Mouse (Mus musculus) kidney, adult 2 months (tissue): ENCODE data around the gene Lamc1. TPM values are rescaled to one million over a fixed set of nuclear protein-coding genes. Genes with fewer than 3 reads are reported as not detected.
A peak's percentile ranks its signal among the peaks of the same experiment; 100 is the strongest.

Experiments used
- DNase-seq: peaks from one replicate; pipeline ENCODE4 v3.0.0; 2021
- H3K27ac ChIP-seq: fragments of 200-500 bp; 2 replicates; pipeline ENCODE4 v1.5.1; 2012; ENCODE audit warnings: low read depth, low read length, control low read depth, inconsistent platforms; ENCODE audit not compliant: insufficient read depth
- H3K27me3 ChIP-seq: fragments of 200-500 bp; replicated peaks from 2 replicates; pipeline ENCODE4 v1.6.1; 2012; ENCODE audit warnings: mild to moderate bottlenecking, moderate library complexity, low read length, inconsistent platforms; ENCODE audit not compliant: control insufficient read depth, insufficient read depth
- H3K36me3 ChIP-seq: fragments of 200-500 bp; 2 replicates; pipeline ENCODE4 v1.6.1; 2012; ENCODE audit warnings: mild to moderate bottlenecking, moderate library complexity, low read length, inconsistent platforms; ENCODE audit not compliant: control insufficient read depth, insufficient read depth
- H3K4me1 ChIP-seq: fragments of 200-500 bp; 2 replicates; pipeline ENCODE4 v1.6.1; 2011; ENCODE audit warnings: low read length; ENCODE audit not compliant: control insufficient read depth, insufficient read depth
- H3K4me3 ChIP-seq: fragments of 200-500 bp; 2 replicates; pipeline ENCODE4 v1.5.1; 2011; ENCODE audit warnings: mild to moderate bottlenecking, low read depth, low read length, control low read depth; ENCODE audit not compliant: insufficient read depth
- CTCF ChIP-seq: fragments of 200-500 bp; conservative IDR thresholded peaks from 2 replicates; pipeline ENCODE4 v1.5.1; 2011; ENCODE audit warnings: low read depth, mild to moderate bottlenecking, control low read depth, low read length, moderate library complexity, mixed read lengths; ENCODE audit not compliant: insufficient read depth, insufficient read length
- POLR2A ChIP-seq: fragments of 200-500 bp; IDR thresholded peaks from one replicate; pipeline ENCODE4 v1.6.1; 2011; ENCODE audit warnings: low read depth, low read length, control low read depth
- WGBS: fragments of 180-500 bp; shearing (Covaris S2); methylation state at CpG from one replicate; pipeline ENCODE4 v1.1.7; 2018; 5-methylcytosine and 5-hydroxymethylcytosine counted together
- polyA plus RNA-seq: library from polyadenylated mRNA; depleted of rRNA; stranded (reverse); fragments of >200 nt; gene quantifications from 2 replicates; pipeline ENCODE4 v1.2.3, GENCODE M21; 2012

Lamc1 gene
- polyA plus RNA-seq, 1 experiment: 44.6 TPM

- H3K27me3 ChIP-seq: no peaks in the 10 kb centered on the region
- DNase-seq: no peak
- no peak overlapping the region for H3K27ac ChIP-seq
- H3K36me3 ChIP-seq: no peaks in the 10 kb centered on the region
- WGBS: 50% methylated on average over 7 of the region's 7 CpGs
- no peak for TF ChIP-seq CTCF
- no peak for TF ChIP-seq POLR2A
- no peak overlapping the region for H3K4me3 ChIP-seq
- 0 out of 2 replicates have a peak, but pooled peaks cover 3% of the 10 kb centered on the region for H3K4me1 ChIP-seq
These were observed 67.5 kb downstream of the Lamc1 start for GRCm38 (mm10) chr1:153265066-153265465.

GRCm38 (mm10) chr1:153259752-153260300, 72.8 kb downstream of the Lamc1 start:
- DNase-seq: no peak
- H3K27me3 ChIP-seq: no peaks in the 10 kb centered on the region
- no peak for TF ChIP-seq POLR2A
- no peak for TF ChIP-seq CTCF
- H3K4me3 ChIP-seq: no peak overlapping the region
- 0 out of 2 replicates have a peak, but pooled peaks cover under 1% of the 10 kb centered on the region for H3K4me1 ChIP-seq
- H3K36me3 ChIP-seq: no peaks in the 10 kb centered on the region; the same call in 1 of the 2 replicates
- no peak overlapping the region for H3K27ac ChIP-seq
- 78% methylated on average over 5 of the region's 5 CpGs for WGBS

- DNase-seq: peak; percentile 22
- TF ChIP-seq POLR2A: no peak
- TF ChIP-seq CTCF: no peak
- WGBS: 64% methylated on average over 4 of the region's 4 CpGs
- H3K36me3 ChIP-seq: peaks cover 3% of the 10 kb centered on the region
- no peak overlapping the region for H3K4me3 ChIP-seq
- H3K27ac ChIP-seq: no peak overlapping the region
- H3K27me3 ChIP-seq: no peaks in the 10 kb centered on the region
- peaks cover 4% of the 10 kb centered on the region; the same call in 1 of the 2 replicates for H3K4me1 ChIP-seq
These were observed 79.9 kb downstream of the Lamc1 start for GRCm38 (mm10) chr1:153252540-153253210.

- Histone ChIP-seq H3K4me3 (no peak overlapping the region), H3K4me1 (peaks cover 4% of the 10 kb centered on the region; the same call in 1 of the 2 replicates), H3K27ac (peak overlapping the region; percentile 61; the same call in 1 of the 2 replicates), H3K27me3 (no peaks in the 10 kb centered on the region), H3K36me3 (peaks cover 3% of the 10 kb centered on the region; the same call in 1 of the 2 replicates)
- DNase-seq: peak; percentile 82
- no peak for TF ChIP-seq CTCF
- TF ChIP-seq POLR2A: no peak
- WGBS: 53% methylated on average over 12 of the region's 12 CpGs
These were observed 80.9 kb downstream of the Lamc1 start for GRCm38 (mm10) chr1:153251590-153252206.

GRCm38 (mm10) chr1:153241346-153241745, 91.2 kb downstream of the Lamc1 start:
- peak; percentile 18 for DNase-seq
- Histone ChIP-seq H3K4me3 (no peak overlapping the region), H3K4me1 (no peaks in the 10 kb centered on the region), H3K27ac (no peak overlapping the region), H3K36me3 (peaks cover 2% of the 10 kb centered on the region; the same call in 1 of the 2 replicates), H3K27me3 (no peaks in the 10 kb centered on the region)
- WGBS: 80% methylated on average over 7 of the region's 7 CpGs
- TF ChIP-seq POLR2A: no peak
- TF ChIP-seq CTCF: no peak

- Histone ChIP-seq H3K4me1 (no peaks in the 10 kb centered on the region), H3K4me3 (peak overlapping the region; percentile 5; the same call in 1 of the 2 replicates), H3K36me3 (peaks cover 2% of the 10 kb centered on the region; the same call in 1 of the 2 replicates), H3K27ac (peak overlapping the region; percentile 61), H3K27me3 (no peaks in the 10 kb centered on the region)
- WGBS: 51% methylated on average over 4 of the region's 4 CpGs
- peak; percentile 47 for DNase-seq
- TF ChIP-seq POLR2A (no peak), CTCF (no peak)
These were observed 97.0 kb downstream of the Lamc1 start for GRCm38 (mm10) chr1:153235576-153235975.

GRCm38 (mm10) chr1:153231681-153232080, 100.9 kb downstream of the Lamc1 start:
- no peak for DNase-seq
- TF ChIP-seq POLR2A (no peak), CTCF (no peak)
- peaks cover 11% of the 10 kb centered on the region for H3K36me3 ChIP-seq
- WGBS: 78% methylated on average over 9 of the region's 9 CpGs
- H3K4me1 ChIP-seq: no peaks in the 10 kb centered on the region
- no peak overlapping the region for H3K4me3 ChIP-seq
- H3K27me3 ChIP-seq: no peaks in the 10 kb centered on the region
- H3K27ac ChIP-seq: no peak overlapping the region
